Mouse (Mus musculus) left cerebral cortex, adult 11 months (tissue): ENCODE data around the gene E130309D02Rik.
A peak's percentile ranks its signal among the peaks of the same experiment; 100 is the strongest.

Source experiments
- DNase-seq: peaks from one replicate; pipeline ENCODE4 v3.0.0; 2022; ENCODE audit warnings: low spot score

The E130309D02Rik gene

GRCm38 (mm10) chr5:143268985-143269362 lies 46.2 kb downstream of the E130309D02Rik start:
- DNase-seq = no peak

- DNase-seq = no peak
Measured at GRCm38 (mm10) chr5:143266794-143267193, 48.4 kb downstream of the E130309D02Rik start.

- no peak for DNase-seq
Measured at GRCm38 (mm10) chr5:143265409-143265808, 49.8 kb downstream of the E130309D02Rik start.

GRCm38 (mm10) chr5:143264689-143265088 lies 50.5 kb downstream of the E130309D02Rik start:
- DNase-seq = no peak

- peak; percentile 47 for DNase-seq
Measured at GRCm38 (mm10) chr5:143261636-143262035, 53.5 kb downstream of the E130309D02Rik start.

GRCm38 (mm10) chr5:143255802-143256201 lies 59.4 kb downstream of the E130309D02Rik start:
- no peak for DNase-seq

GRCm38 (mm10) chr5:143255131-143255519 lies 60.0 kb downstream of the E130309D02Rik start:
- DNase-seq = no peak

GRCm38 (mm10) chr5:143254487-143255130 lies 60.6 kb downstream of the E130309D02Rik start:
- DNase-seq = no peak

GRCm38 (mm10) chr5:143253881-143254486 lies 61.2 kb downstream of the E130309D02Rik start:
- no peak for DNase-seq

- DNase-seq = no peak
Measured at GRCm38 (mm10) chr5:143253186-143253880, 61.8 kb downstream of the E130309D02Rik start.

- no peak for DNase-seq
Measured at GRCm38 (mm10) chr5:143252791-143253185, 62.4 kb downstream of the E130309D02Rik start.

- no peak for DNase-seq
Measured at GRCm38 (mm10) chr5:143252039-143252438, 63.1 kb downstream of the E130309D02Rik start.
